Mouse (Mus musculus) lung, embryonic 15.5 days (tissue): ENCODE results near the gene Dusp22. TPM values are rescaled to one million over a fixed set of nuclear protein-coding genes. Genes with fewer than 3 reads are reported as not detected.

Experiments used
- ATAC-seq: fragments of 200-750 bp; cut with Nextera tagmentation; 2 replicates; pipeline ENCODE4 v1.8.0; 2017; ENCODE audit warnings: moderate number of reproducible peaks, borderline replicate concordance; ENCODE audit not compliant: low FRiP score, low TSS enrichment; ENCODE audit errors: extremely low read depth
- H3K27ac ChIP-seq: fragments of 300-500 bp; sonication (generic); 2 replicates; pipeline ENCODE4 v1.5.1; 2015; ENCODE audit warnings: moderate library complexity, mild to moderate bottlenecking, inconsistent platforms
- H3K27me3 ChIP-seq: fragments of 300-500 bp; sonication (generic); 2 replicates; pipeline ENCODE4 v1.6.1; 2015; ENCODE audit warnings: inconsistent platforms
- H3K36me3 ChIP-seq: fragments of 300-500 bp; sonication (generic); 2 replicates; pipeline ENCODE4 v1.6.1; 2015; ENCODE audit warnings: inconsistent platforms
- H3K4me1 ChIP-seq: fragments of 300-500 bp; sonication (generic); 2 replicates; pipeline ENCODE4 v1.6.1; 2015; ENCODE audit warnings: inconsistent platforms
- H3K4me2 ChIP-seq: fragments of 300-500 bp; sonication (generic); 2 replicates; pipeline ENCODE4 v1.6.1; 2015; ENCODE audit warnings: inconsistent platforms, mild to moderate bottlenecking, moderate library complexity
- H3K4me3 ChIP-seq: fragments of 300-500 bp; sonication (generic); 2 replicates; pipeline ENCODE4 v1.5.1; 2015; ENCODE audit warnings: mild to moderate bottlenecking, inconsistent platforms
- H3K9ac ChIP-seq: fragments of 300-500 bp; sonication (generic); 2 replicates; pipeline ENCODE4 v1.6.1; 2015; ENCODE audit warnings: inconsistent platforms
- H3K9me3 ChIP-seq: fragments of 300-500 bp; sonication (generic); 2 replicates; pipeline ENCODE4 v1.6.1; 2016; ENCODE audit warnings: inconsistent platforms
- WGBS: fragments of 180-500 bp; shearing (Covaris S2); methylation state at CpG from one replicate; pipeline ENCODE4 v1.1.7; 2015; 5-methylcytosine and 5-hydroxymethylcytosine counted together
- polyA plus RNA-seq: library from polyadenylated mRNA; unstranded; fragments of >200 nt; fragmentation: Nextera tagmentation; extraction: Ambion mirVana; gene quantifications from 2 replicates; pipeline ENCODE4 v1.2.1, GENCODE M21; 2015

The Dusp22 gene
- polyA plus RNA-seq, 1 experiment from 2014 or later, result 25.7 TPM

GRCm38 (mm10) chr13:30747068-30747467, 87.3 kb downstream of the Dusp22 start:
- Histone ChIP-seq H3K4me1 (peaks cover 16% of the 10 kb centered on the region), H3K4me3 (no peak overlapping the region), H3K27me3 (peaks cover 59% of the 10 kb centered on the region), H3K9ac (no peak overlapping the region), H3K36me3 (no peaks in the 10 kb centered on the region), H3K9me3 (no peaks in the 10 kb centered on the region), H3K27ac (no peak overlapping the region), H3K4me2 (no peak overlapping the region)
- WGBS, result 62% methylated on average over 5 of the region's 5 CpGs
- ATAC-seq, result no peak

DNA sequence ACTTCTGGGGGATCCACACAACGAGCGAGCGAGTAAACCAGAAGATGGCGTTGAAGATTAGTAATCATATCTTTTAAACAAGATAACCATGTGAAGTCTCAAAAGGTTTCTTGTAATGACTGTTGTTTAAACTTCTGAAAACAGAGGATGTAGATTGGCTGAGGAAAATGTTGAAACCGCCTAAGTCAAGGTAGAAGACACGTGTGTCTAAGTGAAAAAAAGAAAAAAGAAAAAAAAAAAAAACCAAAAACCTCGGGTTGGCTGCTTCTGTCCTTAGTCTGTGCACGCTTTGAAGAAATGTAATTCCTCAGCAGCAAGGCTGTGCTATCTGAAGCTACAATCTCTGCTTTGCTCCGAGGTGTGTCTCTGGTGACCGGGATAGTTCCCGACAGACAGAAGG, 87.7 kb downstream of the Dusp22 start:
- Histone ChIP-seq H3K27ac (no peak overlapping the region), H3K36me3 (no peaks in the 10 kb centered on the region), H3K9me3 (no peaks in the 10 kb centered on the region), H3K27me3 (peaks cover 62% of the 10 kb centered on the region), H3K4me3 (no peak overlapping the region), H3K9ac (no peak overlapping the region), H3K4me1 (peaks cover 16% of the 10 kb centered on the region), H3K4me2 (no peak overlapping the region)
- WGBS, result 54% methylated on average over 11 of the region's 11 CpGs
- ATAC-seq, result no peak

GRCm38 (mm10) chr13:30748321-30748720, 88.5 kb downstream of the Dusp22 start:
- no peak overlapping the region for H3K4me3 ChIP-seq
- WGBS, result 63% methylated on average over 11 of the region's 11 CpGs
- no peak for ATAC-seq
- H3K36me3 ChIP-seq, result no peaks in the 10 kb centered on the region
- peaks cover 67% of the 10 kb centered on the region for H3K27me3 ChIP-seq
- peak overlapping the region; percentile 74; the same call in 1 of the 2 replicates for H3K4me2 ChIP-seq
- peaks cover 16% of the 10 kb centered on the region for H3K4me1 ChIP-seq
- no peak overlapping the region for H3K27ac ChIP-seq
- H3K9me3 ChIP-seq, result no peaks in the 10 kb centered on the region
- H3K9ac ChIP-seq, result no peak overlapping the region

- Histone ChIP-seq H3K9ac (no peak within 1 kb of the TSS), H3K27me3 (peaks cover 67% of the 10 kb centered on the region)
Measured at GRCm38 (mm10) chr13:30749021-30749556, 89.3 kb downstream of the Dusp22 start, which contains the start of gene Irf4. Irf4 (plus strand) TSS chr13:30749226.

DNA sequence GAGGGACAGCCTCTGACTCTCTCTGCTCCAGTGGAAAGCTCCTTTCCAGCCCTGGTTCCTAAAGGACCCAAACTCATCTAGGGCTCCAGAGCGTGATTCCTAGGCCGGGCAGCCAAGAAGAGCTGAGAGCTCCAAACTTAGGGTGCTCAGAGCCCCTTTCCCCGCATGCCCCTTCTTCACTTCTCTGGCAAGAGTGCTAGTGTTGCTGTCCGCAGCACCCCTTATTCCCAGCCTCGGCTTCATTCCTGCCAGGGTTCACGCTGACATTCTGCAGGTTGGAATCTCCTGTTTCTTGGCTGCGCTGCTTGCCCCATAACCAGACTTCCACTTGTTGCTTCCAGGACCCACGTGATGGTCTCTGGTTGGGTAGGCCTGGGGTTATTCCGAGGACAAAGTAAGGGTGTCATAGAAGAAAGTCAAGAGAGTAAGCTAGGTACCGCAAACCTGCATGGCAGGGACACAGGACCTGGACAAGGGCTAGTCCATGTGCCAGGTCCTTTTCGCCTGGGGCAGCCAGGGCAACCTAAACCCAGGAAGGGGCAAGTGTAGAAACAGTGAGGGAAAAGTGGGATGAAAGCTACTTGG, 89.8 kb downstream of the Dusp22 start:
- H3K4me3 ChIP-seq, result peak overlapping the region; percentile 41
- H3K9ac ChIP-seq, result no peak overlapping the region
- H3K27ac ChIP-seq, result no peak overlapping the region
- peak overlapping the region; percentile 74 for H3K4me2 ChIP-seq
- no peak for ATAC-seq
- WGBS, result 6% methylated on average over 11 of the region's 11 CpGs
- H3K4me1 ChIP-seq, result peaks cover 16% of the 10 kb centered on the region
- H3K36me3 ChIP-seq, result no peaks in the 10 kb centered on the region
- H3K27me3 ChIP-seq, result peaks cover 66% of the 10 kb centered on the region
- no peaks in the 10 kb centered on the region for H3K9me3 ChIP-seq

More at GRCm38 (mm10) chr13:30749021-30749556, 89.3 kb downstream of the Dusp22 start, which contains the start of gene Irf4:
- peaks cover 16% of the 10 kb centered on the region for H3K4me1 ChIP-seq
- no peaks in the 10 kb centered on the region for H3K9me3 ChIP-seq
- 3% methylated on average over 21 of the region's 21 CpGs for WGBS
- peak within 1 kb of the TSS; percentile 41 for H3K4me3 ChIP-seq
- peak within 1 kb of the TSS; percentile 74 for H3K4me2 ChIP-seq
- peak; percentile 83 for ATAC-seq
- no peaks in the 10 kb centered on the region for H3K36me3 ChIP-seq
- no peak within 1 kb of the TSS for H3K27ac ChIP-seq

DNA sequence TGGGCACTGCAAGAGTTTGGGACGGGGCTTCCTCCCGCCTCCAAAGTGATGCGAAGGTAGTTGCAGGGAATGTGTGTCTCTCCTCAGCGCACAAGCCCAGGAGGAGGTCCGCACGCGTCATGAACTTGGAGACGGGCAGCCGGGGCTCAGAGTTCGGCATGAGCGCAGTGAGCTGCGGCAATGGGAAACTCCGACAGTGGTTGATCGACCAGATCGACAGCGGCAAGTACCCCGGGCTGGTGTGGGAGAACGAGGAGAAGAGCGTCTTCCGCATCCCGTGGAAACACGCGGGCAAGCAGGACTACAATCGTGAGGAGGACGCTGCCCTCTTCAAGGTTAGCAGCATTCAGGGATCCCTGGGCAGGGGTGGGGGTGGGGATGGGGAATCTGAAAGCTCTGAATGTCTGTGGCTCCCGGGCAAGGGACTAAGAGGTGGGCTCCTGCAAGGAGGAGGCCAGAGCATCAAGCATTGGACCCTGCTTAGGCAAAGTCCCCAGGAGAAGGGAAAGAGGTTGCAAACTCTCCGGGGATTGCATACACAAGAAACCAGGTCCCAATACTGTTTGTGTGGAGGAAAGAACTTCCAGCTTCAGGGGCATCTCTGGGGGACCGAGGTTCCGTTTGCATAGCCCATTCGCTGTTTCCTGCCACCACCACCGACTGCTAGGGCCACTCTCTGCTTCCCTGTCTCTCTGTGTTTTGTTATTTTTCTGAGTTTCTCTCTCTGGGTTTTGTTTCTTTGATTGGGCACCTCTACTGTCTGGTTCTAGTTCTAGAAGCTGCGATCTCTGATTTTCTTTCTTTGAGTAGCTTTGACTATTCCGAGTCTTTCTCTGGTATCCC, 90.9 kb downstream of the Dusp22 start:
- H3K27me3 ChIP-seq, result peaks cover 63% of the 10 kb centered on the region
- ATAC-seq, result no peak
- no peak overlapping the region for H3K9ac ChIP-seq

DNA sequence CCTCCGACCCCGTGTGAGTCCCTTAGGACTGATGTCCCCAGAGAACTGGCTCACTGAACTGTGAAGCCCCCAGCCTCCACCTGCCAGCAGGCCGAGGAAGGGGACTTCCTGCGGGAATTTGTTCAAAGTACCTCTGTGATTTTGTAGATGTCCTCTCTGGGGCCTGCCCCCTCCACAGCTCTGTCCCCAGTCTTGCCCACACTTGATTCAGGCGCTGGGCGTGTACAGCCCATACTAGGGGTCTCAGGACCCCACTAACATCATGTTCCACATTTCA, 91.4 kb downstream of the Dusp22 start:
- H3K4me1 ChIP-seq, result peaks cover 16% of the 10 kb centered on the region
- H3K9me3 ChIP-seq, result no peaks in the 10 kb centered on the region
- H3K27me3 ChIP-seq, result peaks cover 63% of the 10 kb centered on the region
- 38% methylated on average over 6 of the region's 6 CpGs for WGBS
- no peak overlapping the region for H3K9ac ChIP-seq
- ATAC-seq, result no peak
- no peak overlapping the region for H3K4me2 ChIP-seq
- H3K27ac ChIP-seq, result no peak overlapping the region
- H3K4me3 ChIP-seq, result no peak overlapping the region
- H3K36me3 ChIP-seq, result no peaks in the 10 kb centered on the region

More for the DNA sequence above, 90.9 kb downstream of the Dusp22 start:
- Histone ChIP-seq H3K4me3 (peak overlapping the region; percentile 41), H3K4me2 (peak overlapping the region; percentile 74), H3K4me1 (peaks cover 16% of the 10 kb centered on the region), H3K27ac (no peak overlapping the region), H3K36me3 (no peaks in the 10 kb centered on the region), H3K9me3 (no peaks in the 10 kb centered on the region)
- 4% methylated on average over 33 of the region's 33 CpGs for WGBS

DNA sequence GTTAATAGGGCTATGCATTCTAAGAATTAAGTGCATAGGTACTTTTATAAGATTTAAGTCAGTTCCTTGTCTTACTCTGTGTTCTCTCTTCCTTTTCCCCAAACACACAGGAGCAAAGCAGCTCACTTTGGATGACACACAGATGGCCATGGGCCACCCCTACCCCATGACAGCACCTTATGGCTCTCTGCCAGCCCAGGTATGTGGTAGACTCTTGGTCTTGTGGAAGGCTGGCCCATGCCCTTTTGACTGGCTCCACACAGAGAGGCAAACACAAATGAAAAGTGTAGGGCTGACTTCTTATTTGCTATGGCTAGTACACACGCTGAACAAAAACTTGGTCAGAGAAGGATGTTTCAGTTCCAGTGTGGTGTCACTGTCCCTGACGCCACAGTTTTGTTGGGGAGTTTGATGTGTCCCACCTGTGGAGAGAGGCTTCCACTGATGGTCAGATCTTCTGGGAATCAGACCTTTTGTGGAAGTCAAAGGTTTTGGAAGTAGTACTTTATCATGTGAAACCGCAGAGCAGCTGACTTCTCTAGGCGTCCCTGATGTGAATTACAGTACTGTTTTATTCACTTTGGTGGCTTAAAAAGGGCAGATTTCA, 92.9 kb downstream of the Dusp22 start:
- no peak overlapping the region for H3K9ac ChIP-seq
- 68% methylated on average over 4 of the region's 4 CpGs for WGBS
- H3K4me2 ChIP-seq, result no peak overlapping the region
- no peaks in the 10 kb centered on the region for H3K9me3 ChIP-seq
- no peak overlapping the region for H3K27ac ChIP-seq
- no peaks in the 10 kb centered on the region for H3K36me3 ChIP-seq
- ATAC-seq, result no peak
- H3K27me3 ChIP-seq, result peaks cover 52% of the 10 kb centered on the region
- H3K4me1 ChIP-seq, result peaks cover 16% of the 10 kb centered on the region
- no peak overlapping the region for H3K4me3 ChIP-seq

DNA sequence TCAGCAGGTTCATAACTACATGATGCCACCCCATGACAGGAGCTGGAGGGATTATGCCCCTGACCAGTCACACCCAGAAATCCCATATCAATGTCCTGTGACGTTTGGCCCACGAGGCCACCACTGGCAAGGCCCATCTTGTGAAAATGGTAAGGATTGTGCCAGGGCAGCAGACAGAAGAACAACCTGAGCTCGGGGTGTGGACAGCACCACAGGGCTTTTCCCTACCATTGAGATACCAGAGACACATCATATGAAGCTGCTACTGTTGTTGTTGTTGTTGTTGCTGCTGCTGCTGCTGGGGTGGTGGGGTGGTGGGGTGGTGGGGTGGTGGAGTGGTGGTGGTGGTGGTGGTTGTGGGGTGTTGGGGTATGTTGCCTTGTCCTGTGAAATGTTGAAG, 93.6 kb downstream of the Dusp22 start:
- Histone ChIP-seq H3K9me3 (no peaks in the 10 kb centered on the region), H3K27me3 (peaks cover 45% of the 10 kb centered on the region), H3K9ac (no peak overlapping the region), H3K27ac (no peak overlapping the region), H3K4me2 (no peak overlapping the region), H3K4me3 (no peak overlapping the region), H3K4me1 (peaks cover 16% of the 10 kb centered on the region), H3K36me3 (no peaks in the 10 kb centered on the region)
- WGBS, result 79% methylated on average over 3 of the region's 3 CpGs
- no peak for ATAC-seq

- Histone ChIP-seq H3K4me1 (peaks cover 16% of the 10 kb centered on the region), H3K4me3 (no peak overlapping the region), H3K27me3 (peaks cover 38% of the 10 kb centered on the region), H3K9me3 (no peaks in the 10 kb centered on the region), H3K9ac (no peak overlapping the region), H3K4me2 (no peak overlapping the region), H3K27ac (no peak overlapping the region), H3K36me3 (no peaks in the 10 kb centered on the region)
- 72% methylated on average over 4 of the region's 4 CpGs for WGBS
- ATAC-seq, result no peak
Measured at GRCm38 (mm10) chr13:30754066-30754465, 94.3 kb downstream of the Dusp22 start.

DNA sequence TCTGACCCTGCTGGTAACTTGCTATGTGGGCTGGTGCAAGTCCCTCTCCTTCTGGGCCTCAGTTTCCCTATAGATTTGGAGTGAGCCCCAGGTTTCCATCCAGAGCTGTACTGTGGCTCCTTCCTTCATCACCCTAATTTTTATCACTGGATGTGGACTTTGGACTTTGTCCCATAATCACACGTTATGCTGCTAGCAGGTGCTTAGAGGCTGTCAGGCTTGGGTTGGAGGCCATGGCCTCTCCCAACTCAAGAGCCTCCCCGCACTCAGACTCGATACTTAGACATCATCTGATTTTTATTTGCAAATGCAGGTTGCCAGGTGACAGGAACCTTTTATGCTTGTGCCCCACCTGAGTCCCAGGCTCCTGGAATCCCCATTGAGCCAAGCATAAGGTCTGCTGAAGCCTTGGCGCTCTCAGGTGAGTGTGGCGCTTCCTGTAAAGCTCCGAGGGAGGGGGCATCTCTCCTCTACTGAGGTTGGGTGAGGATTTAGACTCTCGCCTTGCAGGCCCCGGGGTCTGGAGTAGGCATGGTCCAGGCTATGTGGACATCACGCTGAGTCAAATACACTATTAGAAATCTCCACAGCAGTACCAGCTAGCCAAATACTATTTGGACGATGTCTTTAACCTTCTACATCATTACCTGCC, 95.2 kb downstream of the Dusp22 start:
- Histone ChIP-seq H3K9me3 (no peaks in the 10 kb centered on the region), H3K9ac (no peak overlapping the region), H3K36me3 (no peaks in the 10 kb centered on the region), H3K27ac (no peak overlapping the region), H3K27me3 (peaks cover 30% of the 10 kb centered on the region), H3K4me2 (no peak overlapping the region), H3K4me3 (no peak overlapping the region), H3K4me1 (peaks cover 7% of the 10 kb centered on the region)
- ATAC-seq, result 0 out of 2 replicates have a peak, but pooled peaks have one; percentile 31
- WGBS, result 69% methylated on average over 10 of the region's 10 CpGs
